Mouse (Mus musculus) lung, postnatal 36 days (tissue): ENCODE measurements around the gene Ebf1.

Experiments
- DNase-seq: peaks from one replicate; pipeline ENCODE4 v3.0.0; 2022; ENCODE audit warnings: mixed read lengths

Gene Ebf1

GRCm38 (mm10) chr11:44785479-44785878 is 168.4 kb downstream of the Ebf1 start:
- DNase-seq: no peak

- no peak for DNase-seq
Measured at GRCm38 (mm10) chr11:44788003-44788402, 170.9 kb downstream of the Ebf1 start.

- no peak for DNase-seq
Measured at GRCm38 (mm10) chr11:44792816-44793215, 175.7 kb downstream of the Ebf1 start.

GRCm38 (mm10) chr11:44794883-44795282 is 177.8 kb downstream of the Ebf1 start:
- DNase-seq: no peak

- no peak for DNase-seq
Measured at GRCm38 (mm10) chr11:44795767-44796166, 178.7 kb downstream of the Ebf1 start.

GRCm38 (mm10) chr11:44798270-44798669 is 181.2 kb downstream of the Ebf1 start:
- no peak for DNase-seq

- DNase-seq: no peak
Measured at GRCm38 (mm10) chr11:44804046-44804445, 186.9 kb downstream of the Ebf1 start.

- no peak for DNase-seq
Measured at GRCm38 (mm10) chr11:44806589-44806988, 189.5 kb downstream of the Ebf1 start.

GRCm38 (mm10) chr11:44808855-44809546 is 191.9 kb downstream of the Ebf1 start:
- DNase-seq: no peak

- no peak for DNase-seq
Measured at GRCm38 (mm10) chr11:44811007-44811406, 193.9 kb downstream of the Ebf1 start.

- DNase-seq: no peak
Measured at GRCm38 (mm10) chr11:44812193-44812746, 195.2 kb downstream of the Ebf1 start.

GRCm38 (mm10) chr11:44813534-44813933 is 196.4 kb downstream of the Ebf1 start:
- DNase-seq: no peak

- DNase-seq: no peak
Measured at GRCm38 (mm10) chr11:44814847-44815246, 197.7 kb downstream of the Ebf1 start.

- no peak for DNase-seq
Measured at GRCm38 (mm10) chr11:44815991-44816390, 198.9 kb downstream of the Ebf1 start.

GRCm38 (mm10) chr11:44822312-44822711 is 205.2 kb downstream of the Ebf1 start:
- DNase-seq: no peak

- DNase-seq: no peak
Measured at GRCm38 (mm10) chr11:44832227-44832939, 215.3 kb downstream of the Ebf1 start.

GRCm38 (mm10) chr11:44832940-44833254 is 215.8 kb downstream of the Ebf1 start:
- DNase-seq: no peak

GRCm38 (mm10) chr11:44833351-44833996 is 216.4 kb downstream of the Ebf1 start:
- no peak for DNase-seq

GRCm38 (mm10) chr11:44835166-44835565 is 218.0 kb downstream of the Ebf1 start:
- no peak for DNase-seq

GRCm38 (mm10) chr11:44837592-44837991 is 220.5 kb downstream of the Ebf1 start:
- no peak for DNase-seq

GRCm38 (mm10) chr11:44841127-44842056 is 224.3 kb downstream of the Ebf1 start:
- DNase-seq: no peak

GRCm38 (mm10) chr11:44851874-44852273 is 234.8 kb downstream of the Ebf1 start:
- DNase-seq: no peak

GRCm38 (mm10) chr11:44852921-44853320 is 235.8 kb downstream of the Ebf1 start:
- no peak for DNase-seq
